Mouse (Mus musculus): ENCODE results near the gene Vmn2r83. TPM values are rescaled to one million over a fixed set of nuclear protein-coding genes. Genes with fewer than 3 reads are reported as not detected.

Gene Vmn2r83
- polyA plus RNA-seq, 1 experiment from 2014 or later = not detected

DNA sequence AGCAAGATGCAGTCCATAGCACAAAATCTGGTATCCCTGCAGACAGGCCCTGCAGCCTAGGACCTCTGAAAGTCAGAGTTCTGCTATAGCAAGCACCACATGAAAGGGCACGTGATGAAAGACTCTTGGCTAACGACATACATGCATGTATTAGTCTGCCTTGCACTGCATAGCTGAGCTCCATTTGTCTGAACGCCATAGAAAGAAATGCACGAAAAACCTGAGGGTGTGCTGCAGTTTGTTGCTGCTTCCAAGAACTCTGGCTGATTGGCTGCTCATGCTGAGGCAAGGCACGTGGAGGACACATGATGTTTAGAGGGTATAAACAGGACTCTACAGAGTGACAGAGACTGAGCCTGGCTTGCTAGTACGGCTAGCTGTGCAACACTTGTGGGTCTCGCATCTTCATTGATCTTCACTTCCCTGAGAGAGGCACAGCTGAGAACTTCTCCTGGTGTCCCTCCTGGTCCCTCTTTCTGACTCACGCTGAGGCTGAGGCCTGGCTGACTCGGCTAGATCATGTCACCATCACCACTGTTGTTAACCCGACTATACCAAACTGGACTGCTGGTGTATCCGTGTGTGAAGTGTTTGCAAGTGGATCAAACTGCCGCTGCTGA, 68.0 kb downstream of the Vmn2r83 start:
- DNase-seq (ENCODE audit: low spot score) (peak; percentile 6), ATAC-seq (ENCODE audit: low FRiP score, low TSS enrichment) (no peak)
- Histone ChIP-seq H3K4me2 (replicated peaks; ENCODE audit: low read depth) (no peak overlapping the region), H3K27me3 (ENCODE audit: control insufficient read depth, insufficient read depth, low read length) (no peaks in the 10 kb centered on the region), H3K36me3 (ENCODE audit: control insufficient read depth, insufficient read depth, low read length) (peaks cover 9% of the 10 kb centered on the region), H3K9me3 (ENCODE audit: control insufficient read depth, low read length) (no peaks in the 10 kb centered on the region), H3K4me1 (replicated peaks; ENCODE audit: control insufficient read depth, insufficient read depth) (no peaks in the 10 kb centered on the region), H3K4me3 (ENCODE audit: low read depth, low read length) (no peak overlapping the region), H3K27ac (replicated peaks) (no peak overlapping the region), H3K9ac (ENCODE audit: low read length) (no peak overlapping the region)
- TF ChIP-seq EP300 (optimal IDR thresholded peaks at IDR 0.05) = no peak
- no peak for TF ChIP-seq CTCF (IDR thresholded peaks at IDR 0.05; ENCODE audit: low read depth)
- 67% methylated on average over 12 of the region's 12 CpGs for WGBS

DNA sequence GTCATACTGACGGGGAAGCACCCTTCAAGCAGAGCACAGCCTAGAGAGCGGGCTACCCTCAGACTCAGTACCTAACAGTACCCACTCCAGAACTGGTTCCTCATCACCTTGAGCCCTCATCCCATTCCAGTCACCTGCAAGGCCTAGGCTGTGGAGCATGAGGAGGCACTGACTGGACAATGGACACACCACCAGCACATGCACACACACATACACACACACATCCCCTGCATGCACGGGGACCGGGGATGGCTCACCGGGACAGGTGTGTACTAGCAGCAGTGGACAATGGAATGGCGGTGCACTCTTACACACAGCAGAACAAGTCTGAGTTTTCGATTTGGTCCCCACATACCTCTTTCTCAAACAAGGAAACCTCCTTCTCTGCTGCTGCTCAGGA, 68.7 kb downstream of the Vmn2r83 start:
- Histone ChIP-seq H3K4me2 (replicated peaks; ENCODE audit: low read depth) (no peak overlapping the region), H3K36me3 (ENCODE audit: control insufficient read depth, insufficient read depth, low read length) (peaks cover 9% of the 10 kb centered on the region), H3K9ac (ENCODE audit: low read length) (no peak overlapping the region), H3K27ac (replicated peaks) (no peak overlapping the region), H3K27me3 (ENCODE audit: control insufficient read depth, insufficient read depth, low read length) (no peaks in the 10 kb centered on the region), H3K4me1 (replicated peaks; ENCODE audit: control insufficient read depth, insufficient read depth) (no peaks in the 10 kb centered on the region), H3K9me3 (ENCODE audit: control insufficient read depth, low read length) (no peaks in the 10 kb centered on the region), H3K4me3 (ENCODE audit: low read depth, low read length) (no peak overlapping the region)
- ATAC-seq (ENCODE audit: low FRiP score, low TSS enrichment) = no peak
- TF ChIP-seq EP300 (optimal IDR thresholded peaks at IDR 0.05) = no peak
- TF ChIP-seq CTCF (IDR thresholded peaks at IDR 0.05; ENCODE audit: low read depth) = no peak
- DNase-seq (ENCODE audit: low spot score) = peak; percentile 11
- 90% methylated on average over 7 of the region's 7 CpGs for WGBS

DNA sequence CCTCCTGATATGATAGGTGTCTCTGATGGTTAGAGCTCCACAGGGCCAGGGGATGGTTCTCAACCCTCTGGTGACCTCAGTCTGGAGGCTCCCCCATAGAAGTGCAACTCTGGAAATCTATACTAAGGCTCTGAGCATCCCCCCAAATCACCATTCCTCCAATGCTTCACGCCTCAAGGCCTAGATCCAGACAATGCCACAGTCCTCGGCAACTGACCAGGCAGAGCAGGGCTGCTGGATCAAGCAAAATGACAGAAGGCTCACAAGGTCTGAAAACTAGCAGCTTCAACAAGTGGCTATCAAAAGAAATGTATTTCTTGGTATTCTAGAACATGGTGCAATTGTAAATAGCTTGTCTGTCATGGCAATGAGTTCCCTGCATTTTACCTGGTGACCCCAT, 69.2 kb downstream of the Vmn2r83 start:
- WGBS = 91% methylated on average over 2 of the region's 2 CpGs
- Histone ChIP-seq H3K36me3 (ENCODE audit: control insufficient read depth, insufficient read depth, low read length) (peaks cover 9% of the 10 kb centered on the region), H3K27me3 (ENCODE audit: control insufficient read depth, insufficient read depth, low read length) (no peaks in the 10 kb centered on the region), H3K4me3 (ENCODE audit: low read depth, low read length) (no peak overlapping the region), H3K9me3 (ENCODE audit: control insufficient read depth, low read length) (no peaks in the 10 kb centered on the region), H3K9ac (ENCODE audit: low read length) (no peak overlapping the region), H3K4me2 (replicated peaks; ENCODE audit: low read depth) (no peak overlapping the region), H3K27ac (replicated peaks) (no peak overlapping the region), H3K4me1 (replicated peaks; ENCODE audit: control insufficient read depth, insufficient read depth) (no peaks in the 10 kb centered on the region)
- DNase-seq (ENCODE audit: low spot score) = no peak
- ATAC-seq (ENCODE audit: low FRiP score, low TSS enrichment) = no peak
- TF ChIP-seq EP300 (optimal IDR thresholded peaks at IDR 0.05) (no peak), CTCF (IDR thresholded peaks at IDR 0.05; ENCODE audit: low read depth) (no peak)

DNA sequence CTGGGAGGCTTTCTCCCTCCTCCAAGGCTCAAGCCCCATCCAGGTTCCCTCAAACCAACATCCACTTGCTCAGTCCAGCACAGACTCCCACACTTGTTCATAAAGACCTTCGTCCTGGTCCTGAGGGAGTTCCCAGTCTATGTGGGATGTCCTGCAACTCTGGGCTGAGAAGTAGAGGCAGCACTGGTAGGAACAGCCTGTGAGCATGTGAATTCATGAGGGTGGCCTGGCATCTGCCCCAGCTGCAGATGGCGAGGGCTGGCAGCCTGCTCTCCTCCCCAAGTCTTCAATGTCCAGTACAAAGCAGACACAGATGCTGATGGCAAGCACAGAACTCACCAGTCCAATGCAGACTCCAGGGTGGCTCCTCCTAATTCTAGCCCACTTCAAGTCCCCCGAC, 69.8 kb downstream of the Vmn2r83 start:
- Histone ChIP-seq H3K4me1 (replicated peaks; ENCODE audit: control insufficient read depth, insufficient read depth) (no peaks in the 10 kb centered on the region), H3K9ac (ENCODE audit: low read length) (no peak overlapping the region), H3K4me2 (replicated peaks; ENCODE audit: low read depth) (no peak overlapping the region), H3K4me3 (ENCODE audit: low read depth, low read length) (no peak overlapping the region), H3K27ac (replicated peaks) (no peak overlapping the region), H3K9me3 (ENCODE audit: control insufficient read depth, low read length) (no peaks in the 10 kb centered on the region), H3K27me3 (ENCODE audit: control insufficient read depth, insufficient read depth, low read length) (no peaks in the 10 kb centered on the region), H3K36me3 (ENCODE audit: control insufficient read depth, insufficient read depth, low read length) (peaks cover 9% of the 10 kb centered on the region)
- no peak for ATAC-seq (ENCODE audit: low FRiP score, low TSS enrichment)
- WGBS = 71% methylated on average over 3 of the region's 3 CpGs
- no peak for DNase-seq (ENCODE audit: low spot score)
- TF ChIP-seq CTCF (IDR thresholded peaks at IDR 0.05; ENCODE audit: low read depth) = no peak
- TF ChIP-seq EP300 (optimal IDR thresholded peaks at IDR 0.05) = no peak

DNA sequence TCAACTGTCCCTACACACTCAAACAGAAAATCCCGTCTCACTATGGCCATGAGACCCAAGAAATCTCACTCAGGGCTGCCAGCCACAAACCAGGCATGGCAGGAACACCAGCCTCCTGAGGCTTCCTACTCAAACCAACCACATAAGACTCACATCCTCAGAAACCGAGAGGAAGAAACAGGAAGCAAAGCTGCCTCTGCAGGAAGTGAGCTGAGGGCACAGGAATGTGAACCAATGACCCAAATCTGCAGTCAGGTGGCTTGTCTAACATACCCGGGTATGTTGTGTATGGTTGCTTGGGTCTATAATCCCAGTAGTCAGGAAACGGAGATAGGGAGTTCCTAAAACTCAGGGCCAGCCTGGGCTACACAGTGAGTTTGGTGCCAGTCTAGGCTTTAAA, 70.3 kb downstream of the Vmn2r83 start:
- H3K27ac ChIP-seq (replicated peaks) = no peak overlapping the region
- ATAC-seq (ENCODE audit: low FRiP score, low TSS enrichment) = no peak
- no peak overlapping the region for H3K4me3 ChIP-seq (ENCODE audit: low read depth, low read length)
- TF ChIP-seq EP300 (optimal IDR thresholded peaks at IDR 0.05) (no peak), CTCF (IDR thresholded peaks at IDR 0.05; ENCODE audit: low read depth) (no peak)
- 52% methylated on average over 4 of the region's 4 CpGs for WGBS
- no peaks in the 10 kb centered on the region for H3K27me3 ChIP-seq (ENCODE audit: control insufficient read depth, insufficient read depth, low read length)
- no peaks in the 10 kb centered on the region for H3K4me1 ChIP-seq (replicated peaks; ENCODE audit: control insufficient read depth, insufficient read depth)
- no peak for DNase-seq (ENCODE audit: low spot score)
- peaks cover 10% of the 10 kb centered on the region for H3K36me3 ChIP-seq (ENCODE audit: control insufficient read depth, insufficient read depth, low read length)
- H3K4me2 ChIP-seq (replicated peaks; ENCODE audit: low read depth) = no peak overlapping the region
- H3K9me3 ChIP-seq (ENCODE audit: control insufficient read depth, low read length) = no peaks in the 10 kb centered on the region
- no peak overlapping the region for H3K9ac ChIP-seq (ENCODE audit: low read length)

DNA sequence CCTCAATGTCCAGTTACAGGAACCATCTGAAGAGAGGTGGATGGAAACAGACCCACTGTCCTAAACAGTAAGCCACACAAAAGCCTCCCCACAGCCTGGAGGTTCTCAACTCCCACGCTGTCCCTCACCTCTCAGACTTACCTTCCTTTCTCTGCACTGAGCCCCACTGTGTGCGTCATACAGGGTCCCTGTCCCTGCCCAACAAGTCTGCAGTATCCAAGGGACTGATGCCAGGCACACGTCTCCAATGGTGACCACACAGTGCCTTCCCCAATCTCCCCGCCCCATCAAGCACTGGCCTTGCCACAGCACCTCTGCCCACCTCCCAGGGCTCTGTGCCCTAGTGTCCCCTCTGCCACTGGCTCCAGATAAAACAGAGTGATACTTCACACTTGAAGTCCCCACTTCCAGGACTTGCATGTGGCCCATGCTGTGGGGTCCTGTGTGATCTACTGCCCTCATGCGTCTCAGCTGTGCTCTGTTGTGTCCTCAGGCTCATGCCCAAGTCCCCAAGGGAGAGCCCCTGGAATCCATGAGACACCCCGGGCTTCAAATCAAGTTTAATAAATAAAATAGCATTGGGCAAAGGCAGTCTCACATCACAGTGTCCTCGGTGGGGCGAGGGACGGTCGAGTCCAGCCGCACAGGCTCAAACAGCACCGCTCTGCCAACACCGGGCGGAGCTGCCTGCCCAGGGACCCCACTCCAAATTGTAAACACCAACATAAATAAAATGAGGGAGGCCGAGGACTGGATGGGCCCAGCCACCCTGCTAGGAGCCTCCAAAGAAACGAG, 71.4 kb downstream of the Vmn2r83 start:
- no peak for ATAC-seq (ENCODE audit: low FRiP score, low TSS enrichment)
- H3K27me3 ChIP-seq (ENCODE audit: control insufficient read depth, insufficient read depth, low read length) = no peaks in the 10 kb centered on the region

More for the DNA sequence above, 71.4 kb downstream of the Vmn2r83 start:
- Histone ChIP-seq H3K4me1 (replicated peaks; ENCODE audit: control insufficient read depth, insufficient read depth) (no peaks in the 10 kb centered on the region), H3K9ac (ENCODE audit: low read length) (no peak overlapping the region), H3K36me3 (ENCODE audit: control insufficient read depth, insufficient read depth, low read length) (peaks cover 18% of the 10 kb centered on the region), H3K9me3 (ENCODE audit: control insufficient read depth, low read length) (no peaks in the 10 kb centered on the region), H3K4me2 (replicated peaks; ENCODE audit: low read depth) (no peak overlapping the region), H3K4me3 (ENCODE audit: low read depth, low read length) (no peak overlapping the region), H3K27ac (replicated peaks) (no peak overlapping the region)
- WGBS = 92% methylated on average over 16 of the region's 16 CpGs
- DNase-seq (ENCODE audit: low spot score) = peak; percentile 11
- TF ChIP-seq EP300 (optimal IDR thresholded peaks at IDR 0.05) (no peak), CTCF (IDR thresholded peaks at IDR 0.05; ENCODE audit: low read depth) (no peak)
